Mouse (Mus musculus): ENCODE measurements around the gene Zswim8. TPM values are rescaled to one million over a fixed set of nuclear protein-coding genes. Genes with fewer than 3 reads are reported as not detected.

Zswim8 gene
- polyA plus RNA-seq, 1 experiment from 2014 or later = 28.3 TPM

GRCm38 (mm10) chr14:20738511-20738910, 31.2 kb downstream of the Zswim8 start:
- no peak overlapping the region for H3K9ac ChIP-seq (replicated peaks; ENCODE audit: low read length)
- no peak for ATAC-seq (ENCODE audit: low FRiP score, low TSS enrichment)
- 88% methylated on average over 8 of the region's 8 CpGs for WGBS
- H3K27me3 ChIP-seq (ENCODE audit: insufficient read depth, low read length) = no peaks in the 10 kb centered on the region
- peaks cover 9% of the 10 kb centered on the region for H3K4me1 ChIP-seq (ENCODE audit: insufficient read depth, low read length)
- no peak overlapping the region for H3K4me3 ChIP-seq (ENCODE audit: low read length)
- H3K4me2 ChIP-seq (replicated peaks; ENCODE audit: low read depth, low read length) = no peak overlapping the region
- no peaks in the 10 kb centered on the region for H3K9me3 ChIP-seq (ENCODE audit: low read length)
- H3K36me3 ChIP-seq (ENCODE audit: insufficient read depth, low read length) = peaks cover 20% of the 10 kb centered on the region
- H3K27ac ChIP-seq (ENCODE audit: low read length) = no peak overlapping the region

- Histone ChIP-seq H3K27me3 (ENCODE audit: insufficient read depth, low read length) (no peaks in the 10 kb centered on the region), H3K4me1 (ENCODE audit: insufficient read depth, low read length) (no peaks in the 10 kb centered on the region), H3K36me3 (ENCODE audit: insufficient read depth, low read length) (peaks cover 26% of the 10 kb centered on the region), H3K4me3 (ENCODE audit: low read length) (no peak overlapping the region), H3K27ac (ENCODE audit: low read length) (no peak overlapping the region), H3K4me2 (replicated peaks; ENCODE audit: low read depth, low read length) (no peak overlapping the region), H3K9me3 (ENCODE audit: low read length) (no peaks in the 10 kb centered on the region), H3K9ac (replicated peaks; ENCODE audit: low read length) (no peak overlapping the region)
- 76% methylated on average over 9 of the region's 9 CpGs for WGBS
- ATAC-seq (ENCODE audit: low FRiP score, low TSS enrichment) = no peak
Observed at GRCm38 (mm10) chr14:20741301-20741700, 33.9 kb downstream of the Zswim8 start.

GRCm38 (mm10) chr14:20743614-20744013, 36.3 kb downstream of the Zswim8 start:
- peaks cover 26% of the 10 kb centered on the region for H3K36me3 ChIP-seq (ENCODE audit: insufficient read depth, low read length)
- no peaks in the 10 kb centered on the region for H3K9me3 ChIP-seq (ENCODE audit: low read length)

GRCm38 (mm10) chr14:20746935-20747334, 39.6 kb downstream of the Zswim8 start:
- Histone ChIP-seq H3K27me3 (ENCODE audit: insufficient read depth, low read length) (no peaks in the 10 kb centered on the region), H3K27ac (ENCODE audit: low read length) (no peak overlapping the region), H3K9ac (replicated peaks; ENCODE audit: low read length) (no peak overlapping the region), H3K4me1 (ENCODE audit: insufficient read depth, low read length) (no peaks in the 10 kb centered on the region), H3K4me3 (ENCODE audit: low read length) (no peak overlapping the region), H3K36me3 (ENCODE audit: insufficient read depth, low read length) (peaks cover 14% of the 10 kb centered on the region), H3K4me2 (replicated peaks; ENCODE audit: low read depth, low read length) (no peak overlapping the region), H3K9me3 (ENCODE audit: low read length) (no peaks in the 10 kb centered on the region)
- WGBS = 83% methylated on average over 3 of the region's 3 CpGs
- no peak for ATAC-seq (ENCODE audit: low FRiP score, low TSS enrichment)

More at GRCm38 (mm10) chr14:20743614-20744013, 36.3 kb downstream of the Zswim8 start:
- Histone ChIP-seq H3K4me3 (ENCODE audit: low read length) (no peak overlapping the region), H3K27me3 (ENCODE audit: insufficient read depth, low read length) (no peaks in the 10 kb centered on the region), H3K4me2 (replicated peaks; ENCODE audit: low read depth, low read length) (no peak overlapping the region), H3K9ac (replicated peaks; ENCODE audit: low read length) (no peak overlapping the region), H3K27ac (ENCODE audit: low read length) (no peak overlapping the region), H3K4me1 (ENCODE audit: insufficient read depth, low read length) (no peaks in the 10 kb centered on the region)
- WGBS = 75% methylated on average over 3 of the region's 3 CpGs
- ATAC-seq (ENCODE audit: low FRiP score, low TSS enrichment) = no peak

- H3K4me3 ChIP-seq (ENCODE audit: low read length) = no peak overlapping the region
- no peak overlapping the region for H3K9ac ChIP-seq (replicated peaks; ENCODE audit: low read length)
- H3K9me3 ChIP-seq (ENCODE audit: low read length) = no peaks in the 10 kb centered on the region
- H3K4me1 ChIP-seq (ENCODE audit: insufficient read depth, low read length) = no peaks in the 10 kb centered on the region
- H3K4me2 ChIP-seq (replicated peaks; ENCODE audit: low read depth, low read length) = no peak overlapping the region
- WGBS = 69% methylated on average over 4 of the region's 4 CpGs
- H3K27me3 ChIP-seq (ENCODE audit: insufficient read depth, low read length) = no peaks in the 10 kb centered on the region
- no peak for ATAC-seq (ENCODE audit: low FRiP score, low TSS enrichment)
- H3K27ac ChIP-seq (ENCODE audit: low read length) = no peak overlapping the region
- H3K36me3 ChIP-seq (ENCODE audit: insufficient read depth, low read length) = peaks cover 13% of the 10 kb centered on the region
Observed at GRCm38 (mm10) chr14:20748388-20748787, 41.0 kb downstream of the Zswim8 start.

GRCm38 (mm10) chr14:20749494-20750051, 42.2 kb downstream of the Zswim8 start:
- Histone ChIP-seq H3K27ac (ENCODE audit: low read length) (no peak overlapping the region), H3K4me1 (ENCODE audit: insufficient read depth, low read length) (no peaks in the 10 kb centered on the region), H3K4me2 (replicated peaks; ENCODE audit: low read depth, low read length) (no peak overlapping the region), H3K36me3 (ENCODE audit: insufficient read depth, low read length) (peaks cover 2% of the 10 kb centered on the region), H3K4me3 (ENCODE audit: low read length) (no peak overlapping the region), H3K27me3 (ENCODE audit: insufficient read depth, low read length) (no peaks in the 10 kb centered on the region), H3K9ac (replicated peaks; ENCODE audit: low read length) (no peak overlapping the region), H3K9me3 (ENCODE audit: low read length) (no peaks in the 10 kb centered on the region)
- ATAC-seq (ENCODE audit: low FRiP score, low TSS enrichment) = peak; percentile 35; the same call in 1 of the 2 replicates
- 84% methylated on average over 4 of the region's 4 CpGs for WGBS

GRCm38 (mm10) chr14:20750503-20750902, 43.2 kb downstream of the Zswim8 start:
- ATAC-seq (ENCODE audit: low FRiP score, low TSS enrichment) = no peak
- Histone ChIP-seq H3K9me3 (ENCODE audit: low read length) (no peaks in the 10 kb centered on the region), H3K27ac (ENCODE audit: low read length) (peak overlapping the region; percentile 22), H3K9ac (replicated peaks; ENCODE audit: low read length) (no peak overlapping the region), H3K4me3 (ENCODE audit: low read length) (no peak overlapping the region), H3K27me3 (ENCODE audit: insufficient read depth, low read length) (no peaks in the 10 kb centered on the region), H3K4me2 (replicated peaks; ENCODE audit: low read depth, low read length) (no peak overlapping the region), H3K36me3 (ENCODE audit: insufficient read depth, low read length) (peaks cover 9% of the 10 kb centered on the region; the same call in 1 of the 2 replicates), H3K4me1 (ENCODE audit: insufficient read depth, low read length) (no peaks in the 10 kb centered on the region)
- WGBS = 51% methylated on average over 5 of the region's 5 CpGs

GRCm38 (mm10) chr14:20753792-20754191, 46.4 kb downstream of the Zswim8 start:
- Histone ChIP-seq H3K27ac (ENCODE audit: low read length) (no peak overlapping the region), H3K4me3 (ENCODE audit: low read length) (no peak overlapping the region), H3K4me2 (replicated peaks; ENCODE audit: low read depth, low read length) (no peak overlapping the region), H3K9ac (replicated peaks; ENCODE audit: low read length) (no peak overlapping the region), H3K36me3 (ENCODE audit: insufficient read depth, low read length) (peaks cover 31% of the 10 kb centered on the region), H3K4me1 (ENCODE audit: insufficient read depth, low read length) (no peaks in the 10 kb centered on the region), H3K27me3 (ENCODE audit: insufficient read depth, low read length) (no peaks in the 10 kb centered on the region), H3K9me3 (ENCODE audit: low read length) (no peaks in the 10 kb centered on the region)
- WGBS = 83% methylated on average over 3 of the region's 3 CpGs
- no peak for ATAC-seq (ENCODE audit: low FRiP score, low TSS enrichment)

- no peak overlapping the region for H3K27ac ChIP-seq (ENCODE audit: low read length)
- ATAC-seq (ENCODE audit: low FRiP score, low TSS enrichment) = no peak
- H3K4me1 ChIP-seq (ENCODE audit: insufficient read depth, low read length) = no peaks in the 10 kb centered on the region
- H3K9me3 ChIP-seq (ENCODE audit: low read length) = no peaks in the 10 kb centered on the region
- H3K4me2 ChIP-seq (replicated peaks; ENCODE audit: low read depth, low read length) = no peak overlapping the region
- 95% methylated on average over 22 of the region's 22 CpGs for WGBS
- H3K4me3 ChIP-seq (ENCODE audit: low read length) = no peak overlapping the region
- H3K9ac ChIP-seq (replicated peaks; ENCODE audit: low read length) = no peak overlapping the region
- H3K36me3 ChIP-seq (ENCODE audit: insufficient read depth, low read length) = peaks cover 56% of the 10 kb centered on the region
- H3K27me3 ChIP-seq (ENCODE audit: insufficient read depth, low read length) = no peaks in the 10 kb centered on the region
Observed at GRCm38 (mm10) chr14:20757370-20757907, 50.1 kb downstream of the Zswim8 start.

GRCm38 (mm10) chr14:20758768-20759435, 51.5 kb downstream of the Zswim8 start:
- Histone ChIP-seq H3K27me3 (ENCODE audit: insufficient read depth, low read length) (no peaks in the 10 kb centered on the region), H3K4me1 (ENCODE audit: insufficient read depth, low read length) (no peaks in the 10 kb centered on the region), H3K9me3 (ENCODE audit: low read length) (no peaks in the 10 kb centered on the region), H3K4me3 (ENCODE audit: low read length) (no peak overlapping the region), H3K36me3 (ENCODE audit: insufficient read depth, low read length) (peaks cover 70% of the 10 kb centered on the region), H3K27ac (ENCODE audit: low read length) (no peak overlapping the region), H3K4me2 (replicated peaks; ENCODE audit: low read depth, low read length) (no peak overlapping the region), H3K9ac (replicated peaks; ENCODE audit: low read length) (no peak overlapping the region)
- 78% methylated on average over 8 of the region's 8 CpGs for WGBS
- no peak for ATAC-seq (ENCODE audit: low FRiP score, low TSS enrichment)

Data from kidney, embryonic 16.5 days (tissue).